ENCODE assay signal across 10 mouse cellular contexts in the genomic region with DNA sequence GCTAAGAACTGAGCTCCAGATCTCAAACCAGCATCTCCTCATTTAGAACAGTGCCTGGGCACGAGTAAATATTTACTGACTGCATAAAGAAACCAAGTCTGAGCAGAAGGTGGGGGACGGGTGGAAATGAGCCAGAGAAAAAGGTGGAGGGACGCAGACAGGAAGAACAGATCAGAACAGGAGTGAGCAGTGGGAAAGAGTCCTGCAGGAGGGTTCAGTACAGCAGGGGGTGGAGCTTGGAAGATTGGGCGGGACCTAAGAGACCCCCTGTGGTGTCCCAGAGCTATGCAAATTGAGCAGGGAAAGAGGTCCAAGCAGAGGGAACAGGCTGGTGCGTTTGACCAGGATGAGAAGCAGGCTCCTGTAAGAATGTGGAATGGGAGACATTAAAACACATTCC. TPM values are rescaled to one million over a fixed set of nuclear protein-coding genes. Genes with fewer than 3 reads are reported as not detected.
DNase-seq lines count a peak whose midpoint lies in the region; ATAC-seq lines count a peak whose summit lies in the region.
"Had no signal": no experiment of that assay in that cellular context is flagged by ENCODE, and none has a peak within 500 bp of the region (broad histone marks: within the 10 kb centered on the region; RNA-seq: fewer than 3 reads in every experiment).

No protein-coding gene starts in this region.

- H3K4me2 ChIP-seq in heart, embryonic 12.5 days = peak overlapping the region; percentile 40
- H3K4me2 ChIP-seq in hindbrain, embryonic 13.5 days = peak overlapping the region; percentile 35

- ATAC-seq in heart, embryonic 12.5 days (ENCODE audit: insufficient number of reproducible peaks, low FRiP score) = no peak
- ATAC-seq in hindbrain, embryonic 13.5 days (ENCODE audit: low FRiP score) = no peak
- no peak for ATAC-seq in inflammation-experienced regulatory T-cells, adult 6 months

- peaks cover 81% of the 10 kb centered on the region for H3K27me3 ChIP-seq in heart, embryonic 12.5 days (replicated peaks)
- H3K27me3 ChIP-seq in hindbrain, embryonic 13.5 days = peaks cover 45% of the 10 kb centered on the region

- DNase-seq in heart, postnatal 10 days = no peak
- peak; percentile 46 for DNase-seq in WW6 (ENCODE audit: low read depth, low spot score)
- DNase-seq in lung, postnatal 14 days = peak; percentile 9
- no peak for DNase-seq in Muller cell, postnatal 12 days (ENCODE audit: inconsistent ontology term)
- no peak for DNase-seq in cerebellum, adult 18-20 months
- DNase-seq: gastrocnemius, postnatal 25 days had no signal

- no peak overlapping the region for H3K27ac ChIP-seq in heart, embryonic 12.5 days (ENCODE audit: poor library complexity, severe bottlenecking)
- no peak overlapping the region for H3K27ac ChIP-seq in hindbrain, embryonic 13.5 days
- H3K27ac ChIP-seq: liver, embryonic 14.5 days had no signal

- intact Hi-C loops in heart, postnatal 10 days (cut with DNase I) = no loop called here

- H3K36me3 ChIP-seq in heart, embryonic 12.5 days = no peaks in the 10 kb centered on the region
- no peaks in the 10 kb centered on the region for H3K36me3 ChIP-seq in hindbrain, embryonic 13.5 days

- H3K4me3 ChIP-seq in heart, embryonic 12.5 days = peak overlapping the region; percentile 1; the same call in 1 of the 2 replicates
- H3K4me3 ChIP-seq in hindbrain, embryonic 13.5 days = no peak overlapping the region

- no peak overlapping the region for H3K9ac ChIP-seq in heart, embryonic 12.5 days
- H3K9ac ChIP-seq in hindbrain, embryonic 13.5 days = no peak overlapping the region
- H3K9ac ChIP-seq: liver, embryonic 14.5 days had no signal

- 0 out of 2 replicates have a peak, but pooled peaks cover 4% of the 10 kb centered on the region for H3K9me3 ChIP-seq in heart, embryonic 12.5 days (replicated peaks)
- H3K9me3 ChIP-seq in hindbrain, embryonic 13.5 days = no peaks in the 10 kb centered on the region

- 0 out of 2 replicates have a peak, but pooled peaks cover 5% of the 10 kb centered on the region for H3K4me1 ChIP-seq in heart, embryonic 12.5 days (replicated peaks)
- peaks cover 37% of the 10 kb centered on the region for H3K4me1 ChIP-seq in hindbrain, embryonic 13.5 days (replicated peaks)

- WGBS in heart, embryonic 12.5 days = 17% methylated on average over 5 of the region's 5 CpGs
- 25% methylated on average over 5 of the region's 5 CpGs for WGBS in hindbrain, embryonic 13.5 days

RNA-seq across cellular contexts. Expression of a gene that starts 37.1 kb away (rescaled TPM):
- 0.05 TPM in 2 replicates for polyA plus RNA-seq in heart, embryonic 12.5 days (2016; fragmentation: Nextera tagmentation; extraction: Ambion mirVana)
- 1 to 10 TPM in 1 of 2 experiments, under 1 TPM in 1; 0.81 to 1.9 TPM for total RNA-seq in heart, postnatal 10 days (2021)
- polyA plus RNA-seq in hindbrain, embryonic 13.5 days (2015; fragmentation: Nextera tagmentation; extraction: Ambion mirVana) = 0.47 and 0.61 TPM in 2 replicates
- polyA plus RNA-seq in inflammation-experienced regulatory T-cells, adult 6 months (2017; shearing (Covaris generic)) = under 1 TPM in 1 of 3 experiments, not detected in 2; 0.08 TPM

Comparison
In these comparisons a context has a peak if more than half of its experiments do, and no peak if none do; other contexts are left out.
1. DNase-seq: peak in WW6 (single experiment) and lung, postnatal 14 days (single experiment); none in heart, postnatal 10 days (0 of 2), Muller cell, postnatal 12 days (single experiment) and cerebellum, adult 18-20 months (0 of 2).